Mouse (Mus musculus) bone marrow, adult 2 months (tissue): ENCODE results near the gene Zfp410.

Experiments
- CTCF ChIP-seq: fragments of 200-500 bp; IDR thresholded peaks from 2 replicates; pipeline ENCODE4 v1.5.1; 2011; ENCODE audit warnings: low read length, control low read depth; ENCODE audit not compliant: control insufficient read depth, insufficient read depth
- POLR2A ChIP-seq: fragments of 200-500 bp; IDR thresholded peaks from 2 replicates; pipeline ENCODE4 v1.6.1; 2011; ENCODE audit warnings: low read depth, mild to moderate bottlenecking, control low read depth, low read length, borderline replicate concordance; ENCODE audit not compliant: control insufficient read depth

- no peak for TF ChIP-seq CTCF
- no peak for TF ChIP-seq POLR2A
Observed at GRCm38 (mm10) chr12:84311306-84311705, 5.3 kb upstream of the Zfp410 start.
